Mouse (Mus musculus) embryonic fibroblast, embryonic 13.5 days (primary cell): ENCODE measurements around the gene Gigyf1. TPM values are rescaled to one million over a fixed set of nuclear protein-coding genes. Genes with fewer than 3 reads are reported as not detected.

Experiments
- H3K27ac ChIP-seq: 2 replicates; pipeline ENCODE4 v1.5.1; 2012; ENCODE audit warnings: low read length, control low read depth, inconsistent platforms; ENCODE audit not compliant: insufficient read depth
- H3K4me1 ChIP-seq: 2 replicates; pipeline ENCODE4 v1.6.1; 2011; ENCODE audit warnings: low read length; ENCODE audit not compliant: control insufficient read depth, insufficient read depth
- H3K4me3 ChIP-seq: 2 replicates; pipeline ENCODE4 v1.5.1; 2011; ENCODE audit warnings: mild to moderate bottlenecking, control low read depth, low read length; ENCODE audit not compliant: insufficient read depth
- CTCF ChIP-seq: IDR thresholded peaks from 2 replicates; pipeline ENCODE4 v1.5.1; 2011; ENCODE audit warnings: mild to moderate bottlenecking, control low read depth, low read length, moderate library complexity, borderline replicate concordance; ENCODE audit not compliant: insufficient read depth
- POLR2A ChIP-seq: IDR thresholded peaks from 2 replicates; pipeline ENCODE4 v1.6.1; 2011; ENCODE audit warnings: low read depth, mild to moderate bottlenecking, control low read depth, low read length, moderate library complexity
- polyA plus RNA-seq: library from polyadenylated mRNA; stranded (reverse); fragments of >200 nt; gene quantifications from 2 replicates; pipeline ENCODE4 v1.2.4, GENCODE M21; 2011; ENCODE audit warnings: low read depth; ENCODE audit not compliant: missing spikeins, insufficient read length

Gene Gigyf1
- polyA plus RNA-seq, 1 experiment: 17.7 TPM

DNA sequence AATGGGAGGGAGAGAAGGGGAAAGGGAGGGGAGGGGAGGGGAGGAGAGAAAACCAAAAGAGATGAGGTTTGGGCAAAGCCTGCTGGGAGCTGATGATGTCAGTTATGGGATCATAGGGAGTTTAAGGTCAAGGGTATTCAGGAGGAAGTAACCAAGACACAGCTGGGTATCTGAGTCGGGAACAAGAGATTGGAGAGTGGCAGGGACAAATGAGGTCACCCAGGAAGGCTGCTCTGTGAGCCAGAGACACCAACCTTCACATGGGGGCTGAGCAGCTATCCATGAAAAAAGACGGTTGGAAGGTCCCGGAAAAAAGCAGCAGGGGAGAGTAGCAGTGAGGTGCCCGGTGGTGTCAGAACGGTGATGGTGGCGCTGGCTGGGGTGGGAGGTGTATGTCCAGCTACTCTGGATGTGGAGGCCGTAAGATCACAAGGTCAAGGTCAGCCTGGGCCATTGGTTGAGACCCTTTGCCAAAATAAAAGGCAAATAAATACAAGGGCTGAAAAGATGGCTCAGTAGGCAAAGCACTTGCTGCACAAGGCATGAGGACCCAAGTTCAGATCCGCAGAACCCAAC lies 50.0 kb downstream of the Gigyf1 start:
- TF ChIP-seq POLR2A: no peak

GRCm38 (mm10) chr5:137569031-137569430 lies 50.7 kb downstream of the Gigyf1 start:
- TF ChIP-seq POLR2A (no peak), CTCF (no peak)
- Histone ChIP-seq H3K4me1 (no peaks in the 10 kb centered on the region), H3K4me3 (no peak overlapping the region), H3K27ac (no peak overlapping the region)

More for the DNA sequence above, 50.0 kb downstream of the Gigyf1 start:
- no peak overlapping the region for H3K27ac ChIP-seq
- no peak overlapping the region for H3K4me3 ChIP-seq
- no peaks in the 10 kb centered on the region for H3K4me1 ChIP-seq

DNA sequence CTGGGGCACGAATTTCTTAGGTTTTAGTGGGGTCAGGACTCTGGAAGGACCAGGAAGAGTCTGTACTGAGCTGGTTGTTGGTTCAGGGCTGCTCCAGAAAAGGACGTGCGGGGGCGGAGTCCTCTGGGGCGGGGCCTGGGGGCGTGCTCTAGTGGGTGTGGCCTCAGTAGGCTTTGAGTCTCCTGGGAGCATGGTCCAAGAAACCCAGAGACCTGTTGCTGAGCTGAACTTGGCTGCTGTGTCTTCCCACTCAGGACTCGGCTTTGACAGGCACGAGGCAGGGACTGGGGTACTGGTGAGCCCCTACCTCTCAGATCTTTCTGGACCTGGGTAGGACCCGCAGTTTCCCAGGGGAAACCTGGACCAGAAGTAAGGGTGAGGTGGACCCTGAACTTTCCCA lies 51.3 kb downstream of the Gigyf1 start, which contains the start of gene Tfr2:
Tfr2 (plus strand) TSS at position 176 of the 400 bp plus-strand sequence.
- Histone ChIP-seq H3K4me3 (no peak within 1 kb of the TSS), H3K27ac (no peak within 1 kb of the TSS), H3K4me1 (no peaks in the 10 kb centered on the region)
- no peak for TF ChIP-seq POLR2A
- no peak for TF ChIP-seq CTCF

DNA sequence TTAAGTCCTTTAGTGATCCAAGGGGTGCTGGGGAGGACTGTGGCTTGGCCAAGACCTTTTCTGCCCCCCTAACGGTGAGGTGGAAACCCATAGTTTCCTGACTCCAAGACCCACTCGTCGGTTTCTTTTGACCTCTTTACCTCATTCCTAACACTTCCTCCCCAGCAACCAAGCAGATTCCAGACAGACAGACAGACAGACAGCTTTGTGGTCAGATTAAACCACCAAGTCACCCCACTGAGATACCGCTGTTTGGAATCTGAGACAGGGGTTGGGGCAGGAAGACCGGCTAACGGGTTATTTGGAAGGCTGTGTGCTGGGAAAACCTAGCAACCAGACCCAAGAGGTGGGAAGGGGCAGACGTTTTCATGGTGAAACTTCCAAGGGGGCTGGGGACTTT lies 51.8 kb downstream of the Gigyf1 start:
- no peak overlapping the region for H3K27ac ChIP-seq
- no peaks in the 10 kb centered on the region for H3K4me1 ChIP-seq
- no peak for TF ChIP-seq POLR2A
- TF ChIP-seq CTCF: no peak
- no peak overlapping the region for H3K4me3 ChIP-seq

GRCm38 (mm10) chr5:137570691-137571586 lies 52.6 kb downstream of the Gigyf1 start:
- no peak overlapping the region for H3K4me3 ChIP-seq
- TF ChIP-seq CTCF: no peak
- H3K27ac ChIP-seq: no peak overlapping the region
- H3K4me1 ChIP-seq: no peaks in the 10 kb centered on the region

DNA sequence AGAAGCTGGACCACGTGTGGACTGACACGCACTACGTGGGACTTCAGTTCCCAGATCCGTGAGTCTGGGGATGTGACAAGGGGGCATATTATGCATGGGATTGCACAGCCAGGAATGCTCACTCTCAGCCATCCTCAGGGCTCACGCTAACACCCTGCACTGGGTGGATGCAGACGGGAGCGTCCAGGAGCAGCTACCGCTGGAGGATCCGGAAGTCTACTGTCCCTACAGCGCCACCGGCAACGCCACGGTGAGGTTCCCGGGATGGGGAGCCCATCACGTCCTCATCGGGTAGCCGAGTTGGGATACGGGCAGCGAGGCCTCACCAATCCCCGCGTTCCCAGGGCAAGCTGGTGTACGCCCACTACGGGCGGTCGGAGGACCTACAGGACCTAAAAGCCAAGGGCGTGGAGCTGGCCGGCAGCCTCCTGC lies 56.1 kb downstream of the Gigyf1 start:
- no peak overlapping the region for H3K27ac ChIP-seq
- no peak overlapping the region for H3K4me3 ChIP-seq
- no peak for TF ChIP-seq CTCF
- no peak for TF ChIP-seq POLR2A
- H3K4me1 ChIP-seq: no peaks in the 10 kb centered on the region

Other genes starting within 250 kb of the Gigyf1 start
- gene Ache, start 231.0 kb upstream of the Gigyf1 start, polyA plus RNA-seq: 0.33 and 0.73 TPM in 2 replicates
- 4.4 and 7.7 TPM in 2 replicates for gene Ufsp1, start 223.9 kb upstream of the Gigyf1 start, polyA plus RNA-seq
- gene Srrt, start 210.9 kb upstream of the Gigyf1 start, polyA plus RNA-seq: 93.6 and 108 TPM in 2 replicates
- 32.5 and 42.9 TPM in 2 replicates for gene Trip6, start 204.1 kb upstream of the Gigyf1 start, polyA plus RNA-seq
- gene Slc12a9, start 185.0 kb upstream of the Gigyf1 start, polyA plus RNA-seq: 7.2 and 7.7 TPM in 2 replicates
- gene Ephb4, start 168.4 kb upstream of the Gigyf1 start, polyA plus RNA-seq: 36.2 and 43.4 TPM in 2 replicates
- gene Zan, start 41.5 kb upstream of the Gigyf1 start, polyA plus RNA-seq: 0.19 and 0.37 TPM in 2 replicates
- gene Pop7, start 16.0 kb upstream of the Gigyf1 start, polyA plus RNA-seq: 14.6 and 16.8 TPM in 2 replicates
- not detected in 2 replicates for gene Epo, start 14.7 kb downstream of the Gigyf1 start, polyA plus RNA-seq
- 358 and 390 TPM in 2 replicates for gene Gnb2, start 15.0 kb downstream of the Gigyf1 start, polyA plus RNA-seq
- not detected in 2 replicates for gene Actl6b, start 35.0 kb downstream of the Gigyf1 start, polyA plus RNA-seq
- gene Tfr2, start 51.3 kb downstream of the Gigyf1 start, polyA plus RNA-seq: 0.67 and 0.68 TPM in 2 replicates
- 35.4 and 41.3 TPM in 2 replicates for gene Mospd3, start 82.5 kb downstream of the Gigyf1 start, polyA plus RNA-seq
- 732 and 740 TPM in 2 replicates for gene Pcolce, start 95.2 kb downstream of the Gigyf1 start, polyA plus RNA-seq
- gene Fbxo24, start 110.5 kb downstream of the Gigyf1 start, polyA plus RNA-seq: 0.60 and 0.67 TPM in 2 replicates
- 17.5 and 29.1 TPM in 2 replicates for gene Lrch4, start 110.6 kb downstream of the Gigyf1 start, polyA plus RNA-seq
- gene Gm20605, start 110.6 kb downstream of the Gigyf1 start, polyA plus RNA-seq: 3.0 and 3.5 TPM in 2 replicates
- 2.5 and 3.4 TPM in 2 replicates for gene Sap25, start 122.8 kb downstream of the Gigyf1 start, polyA plus RNA-seq
- gene Irs3, start 127.2 kb downstream of the Gigyf1 start, polyA plus RNA-seq: 0.22 and 0.37 TPM in 2 replicates
- 15.1 and 22.0 TPM in 2 replicates for gene Agfg2, start 166.2 kb downstream of the Gigyf1 start, polyA plus RNA-seq
- 5.7 and 7.0 TPM in 2 replicates for gene Nyap1, start 223.1 kb downstream of the Gigyf1 start, polyA plus RNA-seq
- gene Tsc22d4, start 227.2 kb downstream of the Gigyf1 start, polyA plus RNA-seq: 66.6 and 71.5 TPM in 2 replicates